In genomic region chr2:172733403-172733995, GRCm38 (mm10) we compare ENCODE assay signal across 23 mouse cellular contexts.
DNase-seq lines count a peak whose midpoint lies in the region; ATAC-seq and TF ChIP-seq lines count a peak whose summit lies in the region.
"Had no signal": no experiment of that assay in that cellular context is flagged by ENCODE, and none has a peak within 500 bp of the region (broad histone marks: within the 10 kb centered on the region; RNA-seq: fewer than 3 reads in every experiment).

No protein-coding gene starts in this region.

- no peak for TF ChIP-seq EP300 in stomach, postnatal 0 days (optimal IDR thresholded peaks at IDR 0.05)

- H3K9ac ChIP-seq in midbrain, embryonic 14.5 days (replicated peaks; ENCODE audit: low read length) = no peak overlapping the region
- H3K9ac ChIP-seq in embryonic facial prominence, embryonic 14.5 days (ENCODE audit: low read depth, low read length) = no peak overlapping the region
- no peak overlapping the region for H3K9ac ChIP-seq in stomach, postnatal 0 days (ENCODE audit: low read length)
- H3K9ac ChIP-seq: hindbrain, embryonic 13.5 days; limb, embryonic 15.5 days; liver, embryonic 14.5 days; lung, embryonic 15.5 days had no signal

- H3K9me3 ChIP-seq in midbrain, embryonic 10.5 days (replicated peaks) = no peaks in the 10 kb centered on the region; the same call in 1 of the 2 replicates
- H3K9me3 ChIP-seq in midbrain, embryonic 14.5 days (ENCODE audit: control insufficient read depth, low read length) = no peaks in the 10 kb centered on the region
- no peaks in the 10 kb centered on the region for H3K9me3 ChIP-seq in embryonic facial prominence, embryonic 14.5 days (ENCODE audit: control insufficient read depth, low read length)
- no peaks in the 10 kb centered on the region for H3K9me3 ChIP-seq in stomach, postnatal 0 days (ENCODE audit: control insufficient read depth, low read length)
- H3K9me3 ChIP-seq: hindbrain, embryonic 13.5 days; limb, embryonic 15.5 days; lung, embryonic 15.5 days had no signal

- peak; percentile 20 for DNase-seq in midbrain, embryonic 10.5 days (ENCODE audit: low spot score)
- DNase-seq in midbrain, embryonic 14.5 days = no peak
- peak; percentile 88 for DNase-seq in R1 (ENCODE audit: low read depth, low spot score)
- DNase-seq in embryo, embryonic 10.5 days (ENCODE audit: low spot score) = peak; percentile 51
- peak; percentile 36 for DNase-seq in embryonic facial prominence, embryonic 14.5 days (ENCODE audit: low spot score)
- DNase-seq in stomach, postnatal 0 days (ENCODE audit: low spot score) = no peak
- no peak for DNase-seq in urinary bladder, postnatal 10 days (ENCODE audit: low spot score)
- DNase-seq: adrenal gland, postnatal 25 days; cerebellum, adult 9-11 months; gastrocnemius, adult 2 months; kidney, adult 11 months; lung, postnatal 36 days; right cerebral cortex, postnatal 14 days; thymus, postnatal 14 days had no signal

- no peak overlapping the region for H3K27ac ChIP-seq in midbrain, embryonic 10.5 days (replicated peaks)
- no peak overlapping the region for H3K27ac ChIP-seq in midbrain, embryonic 14.5 days (replicated peaks; ENCODE audit: low read depth, low read length)
- H3K27ac ChIP-seq in embryonic facial prominence, embryonic 14.5 days (replicated peaks; ENCODE audit: low read depth, low read length) = no peak overlapping the region
- H3K27ac ChIP-seq in stomach, postnatal 0 days (replicated peaks) = no peak overlapping the region
- H3K27ac ChIP-seq: gastrocnemius, adult 2 months; hindbrain, embryonic 13.5 days; left cerebral cortex, adult 2 months; liver, embryonic 14.5 days; lung, embryonic 15.5 days had no signal

- no peak for ATAC-seq in midbrain, embryonic 14.5 days (ENCODE audit: low FRiP score, low TSS enrichment)
- no peak for ATAC-seq in embryonic facial prominence, embryonic 14.5 days (ENCODE audit: low read depth)
- ATAC-seq in stomach, postnatal 0 days (ENCODE audit: low FRiP score, low TSS enrichment) = no peak
- no peak for ATAC-seq in megakaryocyte-erythroid progenitor cell, adult 5-6 weeks (replicated peaks; ENCODE audit: low FRiP score, low TSS enrichment, poor library complexity, severe bottlenecking)
- ATAC-seq: Patski had no signal

- peaks cover 63% of the 10 kb centered on the region for H3K4me1 ChIP-seq in midbrain, embryonic 10.5 days
- peaks cover 6% of the 10 kb centered on the region; the same call in 1 of the 2 replicates for H3K4me1 ChIP-seq in midbrain, embryonic 14.5 days (ENCODE audit: control insufficient read depth, insufficient read depth, low read length)
- H3K4me1 ChIP-seq in embryonic facial prominence, embryonic 14.5 days (ENCODE audit: control insufficient read depth, insufficient read depth, low read length) = peaks cover 3% of the 10 kb centered on the region
- H3K4me1 ChIP-seq in stomach, postnatal 0 days (replicated peaks; ENCODE audit: control insufficient read depth, insufficient read depth) = 0 out of 2 replicates have a peak, but pooled peaks cover 2% of the 10 kb centered on the region

- WGBS in midbrain, embryonic 10.5 days = 3% methylated on average over 9 of the region's 9 CpGs
- 6% methylated on average over 9 of the region's 9 CpGs for WGBS in midbrain, embryonic 14.5 days
- WGBS in embryonic facial prominence, embryonic 14.5 days = 6% methylated on average over 9 of the region's 9 CpGs
- 11% methylated on average over 9 of the region's 9 CpGs for WGBS in stomach, postnatal 0 days

- no peaks in the 10 kb centered on the region for H3K36me3 ChIP-seq in midbrain, embryonic 10.5 days
- H3K36me3 ChIP-seq in midbrain, embryonic 14.5 days (ENCODE audit: control insufficient read depth, insufficient read depth, low read length) = no peaks in the 10 kb centered on the region
- no peaks in the 10 kb centered on the region for H3K36me3 ChIP-seq in embryonic facial prominence, embryonic 14.5 days (ENCODE audit: control insufficient read depth, insufficient read depth, low read length)
- H3K36me3 ChIP-seq in stomach, postnatal 0 days (ENCODE audit: control insufficient read depth, insufficient read depth, low read length) = no peaks in the 10 kb centered on the region
- H3K36me3 ChIP-seq: G1E; hindbrain, embryonic 13.5 days; limb, embryonic 15.5 days; lung, embryonic 15.5 days had no signal

- no peak for TF ChIP-seq CTCF in stomach, postnatal 0 days (IDR thresholded peaks at IDR 0.05; ENCODE audit: low read depth)

- no peak overlapping the region for H3K4me2 ChIP-seq in midbrain, embryonic 14.5 days (ENCODE audit: low read length)
- H3K4me2 ChIP-seq in embryonic facial prominence, embryonic 14.5 days (ENCODE audit: low read depth, low read length) = no peak overlapping the region
- no peak overlapping the region for H3K4me2 ChIP-seq in stomach, postnatal 0 days (replicated peaks; ENCODE audit: low read depth)
- H3K4me2 ChIP-seq: hindbrain, embryonic 13.5 days; limb, embryonic 15.5 days; lung, embryonic 15.5 days had no signal

- peaks cover 99% of the 10 kb centered on the region for H3K27me3 ChIP-seq in midbrain, embryonic 10.5 days (ENCODE audit: low read depth, poor library complexity, severe bottlenecking)
- peaks cover 95% of the 10 kb centered on the region for H3K27me3 ChIP-seq in midbrain, embryonic 14.5 days (ENCODE audit: control insufficient read depth, insufficient read depth, low read length)
- H3K27me3 ChIP-seq in embryonic facial prominence, embryonic 14.5 days (replicated peaks; ENCODE audit: control insufficient read depth, insufficient read depth, low read length) = peaks cover 63% of the 10 kb centered on the region
- H3K27me3 ChIP-seq in stomach, postnatal 0 days (ENCODE audit: control insufficient read depth, insufficient read depth, low read length) = no peaks in the 10 kb centered on the region

- no peak overlapping the region for H3K4me3 ChIP-seq in midbrain, embryonic 10.5 days
- no peak overlapping the region for H3K4me3 ChIP-seq in midbrain, embryonic 14.5 days (replicated peaks; ENCODE audit: low read depth, low read length)
- H3K4me3 ChIP-seq in embryonic facial prominence, embryonic 14.5 days (ENCODE audit: low read depth, low read length) = no peak overlapping the region
- no peak overlapping the region for H3K4me3 ChIP-seq in stomach, postnatal 0 days (ENCODE audit: low read depth, low read length)
- H3K4me3 ChIP-seq: gastrocnemius, adult 2 months; hindbrain, embryonic 13.5 days; left cerebral cortex, adult 2 months; limb, embryonic 15.5 days; lung, embryonic 15.5 days; megakaryocyte, embryonic 14.5 days had no signal

Comparison
In these comparisons a context has a peak if more than half of its experiments do, and no peak if none do; other contexts are left out.
1. DNase-seq: peak in midbrain, embryonic 10.5 days (single experiment), R1 (single experiment), embryo, embryonic 10.5 days (single experiment) and embryonic facial prominence, embryonic 14.5 days (single experiment); none in midbrain, embryonic 14.5 days (single experiment), stomach, postnatal 0 days (single experiment) and urinary bladder, postnatal 10 days (single experiment).